Mouse (Mus musculus): Measurements from ENCODE around the gene Grin2b. TPM values are rescaled to one million over a fixed set of nuclear protein-coding genes. Genes with fewer than 3 reads are reported as not detected.
A peak's percentile ranks its signal among the peaks of the same experiment; 100 is the strongest.
"Not testable (repeated sequence)": the region's sequence is repeated elsewhere in the genome, so short reads cannot be mapped to it uniquely, and the experiment has no call there.

Gene Grin2b
- polyA plus RNA-seq, 1 experiment from 2014 or later, result 92.1 TPM

DNA sequence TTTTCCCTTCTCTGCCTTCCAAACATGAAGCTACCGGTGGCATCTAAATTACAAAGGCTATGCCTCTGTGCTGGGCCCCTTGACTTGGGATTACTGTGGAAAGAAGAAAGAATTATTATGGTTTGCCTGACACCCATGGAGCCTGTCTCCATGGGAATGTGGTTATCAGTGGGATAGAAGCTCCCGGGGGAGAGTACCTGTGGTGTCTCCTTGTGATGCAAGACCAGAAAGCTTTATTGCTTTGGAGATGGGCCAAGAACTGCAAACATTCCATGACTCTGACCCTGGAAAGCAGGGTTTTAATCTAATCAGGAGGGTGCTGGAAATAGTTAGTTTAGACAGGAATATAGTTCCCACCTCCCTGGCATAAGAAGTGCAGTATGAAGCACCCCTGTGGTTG lies 469.7 kb downstream of the Grin2b start:
- H3K4me3 ChIP-seq, result no peak overlapping the region
- H3K27ac ChIP-seq (replicated peaks), result no peak overlapping the region
- H3K9ac ChIP-seq (replicated peaks), result no peak overlapping the region
- WGBS, result 38% methylated on average over 2 of the region's 2 CpGs
- H3K4me1 ChIP-seq, result no peaks in the 10 kb centered on the region
- H3K9me3 ChIP-seq, result no peaks in the 10 kb centered on the region
- no peak for ATAC-seq (replicated peaks)
- no peaks in the 10 kb centered on the region for H3K36me3 ChIP-seq
- H3K4me2 ChIP-seq (replicated peaks), result no peak overlapping the region
- no peaks in the 10 kb centered on the region for H3K27me3 ChIP-seq

DNA sequence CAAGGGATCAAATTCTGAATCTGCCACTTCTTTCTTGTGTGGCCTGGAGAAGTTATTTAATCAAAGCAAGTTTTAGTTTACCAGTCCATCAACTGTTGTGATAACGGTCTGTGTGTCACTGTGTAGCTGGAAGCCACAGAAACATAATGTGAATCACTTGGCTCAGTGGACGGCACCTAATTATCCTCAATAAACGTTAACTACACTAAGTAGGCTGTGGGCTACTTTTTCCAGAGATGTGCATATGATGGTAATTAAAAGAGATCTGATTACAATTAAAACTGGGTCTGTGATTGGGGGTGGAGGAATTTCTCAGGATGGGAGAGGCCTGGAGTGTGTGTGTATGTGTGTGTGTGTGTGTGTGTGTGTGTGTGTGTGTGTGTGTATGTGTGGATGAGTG lies 471.9 kb downstream of the Grin2b start:
- Histone ChIP-seq H3K27ac (replicated peaks) (no peak overlapping the region), H3K4me1 (no peaks in the 10 kb centered on the region), H3K9me3 (no peaks in the 10 kb centered on the region), H3K9ac (replicated peaks) (no peak overlapping the region), H3K4me2 (replicated peaks) (no peak overlapping the region), H3K4me3 (no peak overlapping the region), H3K27me3 (no peaks in the 10 kb centered on the region), H3K36me3 (no peaks in the 10 kb centered on the region)
- ATAC-seq (replicated peaks), result no peak
- 43% methylated on average over 3 of the region's 3 CpGs for WGBS

DNA sequence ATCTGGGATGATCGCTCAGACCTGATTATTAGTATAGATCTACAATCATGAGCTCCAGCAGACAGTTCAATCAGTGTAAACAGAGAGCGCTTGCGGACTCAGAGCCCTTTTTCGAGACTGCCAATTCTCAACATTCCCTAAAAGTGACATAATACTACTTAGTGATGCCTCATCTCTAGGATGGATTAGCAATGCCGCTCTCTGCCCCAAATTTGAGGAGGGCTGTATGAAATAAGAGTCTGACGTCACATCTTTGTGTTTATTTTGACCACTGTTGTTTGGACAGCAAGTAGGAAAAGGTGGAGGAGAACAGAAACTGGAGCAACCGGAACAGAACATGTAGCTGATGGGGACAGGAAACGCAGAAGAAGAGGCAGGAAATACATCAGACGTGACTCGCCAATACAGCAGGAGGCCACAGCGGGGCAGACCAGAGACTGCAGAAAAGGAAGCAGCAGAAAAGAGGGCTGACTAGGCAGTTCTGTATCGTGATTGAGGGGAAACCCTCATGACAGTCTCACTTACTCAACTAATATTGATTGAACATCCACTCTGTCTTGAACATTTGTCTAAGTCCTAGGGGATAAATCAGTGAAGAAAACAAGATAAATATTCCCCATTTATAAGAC lies 472.5 kb downstream of the Grin2b start:
- Histone ChIP-seq H3K9ac (replicated peaks) (no peak overlapping the region), H3K4me3 (no peak overlapping the region)
- 85% methylated on average over 12 of the region's 12 CpGs for WGBS

DNA sequence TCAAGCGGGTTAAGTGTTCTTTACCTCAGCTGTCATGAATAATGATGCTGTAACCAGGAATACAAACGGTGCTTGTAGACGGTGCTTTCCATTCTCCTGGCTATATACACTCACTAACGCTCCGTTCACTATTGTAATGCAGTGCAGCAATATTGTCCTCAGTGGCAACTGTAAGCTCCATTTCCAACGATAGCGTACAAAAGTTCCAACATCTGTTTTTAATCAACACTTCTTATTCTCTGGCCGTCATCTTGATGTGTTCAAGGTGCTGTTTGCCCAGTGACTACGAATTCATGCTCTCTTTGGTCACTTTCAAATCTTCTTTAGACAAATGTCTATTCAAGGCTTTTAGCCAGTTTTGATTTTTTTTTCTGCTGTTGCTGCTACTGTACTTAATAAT lies 480.8 kb downstream of the Grin2b start:
- Histone ChIP-seq H3K4me2 (replicated peaks) (no peak overlapping the region), H3K4me1 (no peaks in the 10 kb centered on the region), H3K36me3 (no peaks in the 10 kb centered on the region), H3K9ac (replicated peaks) (no peak overlapping the region), H3K27ac (replicated peaks) (no peak overlapping the region), H3K9me3 (no peaks in the 10 kb centered on the region), H3K27me3 (no peaks in the 10 kb centered on the region), H3K4me3 (no peak overlapping the region)
- 68% methylated on average over 9 of the region's 9 CpGs for WGBS
- ATAC-seq (replicated peaks), result no peak

More for the DNA sequence above, 472.5 kb downstream of the Grin2b start:
- H3K27ac ChIP-seq (replicated peaks), result no peak overlapping the region
- no peaks in the 10 kb centered on the region for H3K27me3 ChIP-seq
- H3K36me3 ChIP-seq, result no peaks in the 10 kb centered on the region
- no peak overlapping the region for H3K4me2 ChIP-seq (replicated peaks)
- no peaks in the 10 kb centered on the region for H3K9me3 ChIP-seq
- H3K4me1 ChIP-seq, result no peaks in the 10 kb centered on the region
- no peak for ATAC-seq (replicated peaks)

DNA sequence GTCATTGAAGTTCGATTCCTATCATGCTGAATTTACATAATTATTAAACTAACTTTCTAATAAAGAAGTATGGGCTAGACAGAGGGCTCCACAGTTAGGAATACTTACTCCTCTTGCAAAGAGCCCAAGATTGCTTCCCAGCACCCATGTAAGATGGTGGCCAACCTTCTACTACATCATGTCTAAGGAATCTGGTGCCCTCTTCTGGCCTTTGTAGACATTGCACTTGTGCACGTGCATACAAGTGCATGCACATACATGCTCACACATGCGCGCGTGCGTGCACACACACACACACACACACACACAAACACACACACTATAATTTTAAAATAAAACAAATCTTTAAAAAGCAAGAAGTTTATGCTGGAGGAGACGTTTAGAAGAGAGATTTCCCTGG lies 481.8 kb downstream of the Grin2b start:
- Histone ChIP-seq H3K27me3 (no peaks in the 10 kb centered on the region), H3K36me3 (no peaks in the 10 kb centered on the region), H3K9ac (replicated peaks) (no peak overlapping the region), H3K4me1 (no peaks in the 10 kb centered on the region), H3K4me3 (no peak overlapping the region), H3K27ac (replicated peaks) (no peak overlapping the region), H3K9me3 (no peaks in the 10 kb centered on the region), H3K4me2 (replicated peaks) (no peak overlapping the region)
- ATAC-seq (replicated peaks), result no peak
- WGBS, result 91% methylated on average over 7 of the region's 7 CpGs

DNA sequence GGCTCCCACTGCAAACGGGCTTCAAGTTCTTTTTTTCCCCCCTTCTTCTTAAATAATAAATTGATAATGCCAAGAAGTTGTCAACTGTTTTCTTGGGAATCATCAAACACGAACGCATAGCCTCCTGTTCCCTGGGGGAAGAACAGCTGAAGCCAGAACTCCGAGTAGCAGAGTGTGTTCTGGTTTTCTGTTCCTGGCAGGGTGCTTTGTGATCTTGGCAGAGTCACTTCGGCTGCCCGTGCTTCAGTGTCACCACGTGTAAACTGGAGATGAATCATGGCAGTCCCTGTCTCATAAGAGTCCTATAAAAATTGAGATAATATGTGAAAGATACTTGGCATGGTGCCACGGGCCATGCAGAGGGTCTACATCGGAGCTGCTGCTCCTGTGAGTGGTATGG lies 485.4 kb downstream of the Grin2b start:
- Histone ChIP-seq H3K9ac (replicated peaks) (no peak overlapping the region), H3K27ac (replicated peaks) (peak overlapping the region; percentile 64), H3K4me2 (replicated peaks) (no peak overlapping the region), H3K9me3 (no peaks in the 10 kb centered on the region), H3K4me1 (no peaks in the 10 kb centered on the region), H3K4me3 (no peak overlapping the region), H3K36me3 (no peaks in the 10 kb centered on the region), H3K27me3 (no peaks in the 10 kb centered on the region)
- ATAC-seq (replicated peaks), result no peak; the same call in 1 of the 2 replicates
- 65% methylated on average over 9 of the region's 9 CpGs for WGBS

DNA sequence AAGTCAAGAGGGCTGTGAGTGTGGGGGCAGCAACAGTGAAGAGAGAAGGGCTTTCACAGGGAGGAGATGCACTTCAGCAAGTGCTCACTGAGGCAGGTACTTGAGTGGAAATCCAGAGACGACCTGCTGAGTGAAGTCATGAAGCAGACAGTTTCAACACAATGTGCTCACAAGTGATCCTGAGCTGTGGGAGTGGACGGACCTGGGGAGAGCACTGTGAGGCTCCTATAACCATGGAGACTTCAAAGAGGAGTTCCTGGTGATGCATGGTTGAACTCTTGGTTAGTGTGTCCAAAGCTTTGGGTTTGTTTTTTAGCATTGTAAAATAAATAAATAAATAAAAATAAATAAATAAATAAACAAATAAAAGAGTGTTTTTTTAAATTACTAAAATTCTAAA lies 489.1 kb downstream of the Grin2b start:
- Histone ChIP-seq H3K27me3 (no peaks in the 10 kb centered on the region), H3K4me2 (replicated peaks) (no peak overlapping the region), H3K4me1 (no peaks in the 10 kb centered on the region), H3K4me3 (no peak overlapping the region), H3K9me3 (no peaks in the 10 kb centered on the region), H3K9ac (replicated peaks) (no peak overlapping the region), H3K27ac (replicated peaks) (no peak overlapping the region), H3K36me3 (no peaks in the 10 kb centered on the region)
- no peak for ATAC-seq (replicated peaks)
- 65% methylated on average over 2 of the region's 2 CpGs for WGBS

DNA sequence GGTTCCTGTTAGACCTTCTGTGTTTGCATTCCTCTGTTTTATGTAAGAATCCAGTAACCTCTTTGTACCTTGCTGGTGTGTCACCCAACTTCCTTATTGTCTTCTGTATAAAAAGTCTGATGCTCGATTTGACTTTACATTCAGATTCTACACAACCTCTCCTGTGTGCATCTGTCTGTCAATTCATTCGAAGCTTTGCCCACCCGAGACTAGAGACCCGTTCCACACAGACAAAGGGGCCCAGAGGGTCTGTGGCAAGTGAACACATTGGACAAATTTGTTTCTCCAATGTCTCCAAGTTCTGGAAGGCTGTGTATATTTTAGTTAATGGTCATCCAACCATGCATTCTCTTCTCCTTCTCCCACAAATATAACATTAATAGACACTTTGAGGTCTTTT lies 491.9 kb downstream of the Grin2b start:
- 81% methylated on average over 4 of the region's 4 CpGs for WGBS

DNA sequence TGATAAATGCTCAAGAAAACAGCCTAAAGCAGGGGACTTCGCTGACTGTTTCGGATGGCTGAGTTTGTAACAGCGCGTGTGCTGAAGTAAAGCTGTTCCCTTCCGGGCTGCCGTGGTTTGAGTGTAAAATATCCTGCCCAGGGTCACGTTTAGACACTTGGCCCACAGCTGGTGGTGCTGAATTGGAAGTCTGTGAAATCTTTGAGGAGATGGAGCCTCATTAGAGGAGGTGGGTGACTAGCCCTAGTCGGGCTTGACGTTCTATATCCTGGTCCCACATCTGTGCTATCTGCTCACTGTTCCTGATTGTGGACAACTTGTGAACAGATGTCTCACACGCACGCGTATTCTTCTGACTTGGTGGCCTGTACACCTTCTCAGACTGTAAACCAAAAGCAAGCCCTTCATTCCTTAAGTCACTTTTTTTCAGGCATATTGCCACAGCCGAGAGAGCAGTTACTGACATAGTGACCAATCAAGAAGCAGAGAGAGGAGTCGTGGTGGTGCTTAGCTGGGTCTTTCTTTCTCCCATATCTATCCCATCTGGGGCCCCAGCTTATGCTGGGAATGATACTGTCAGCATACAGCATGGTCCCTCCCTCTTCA lies 493.1 kb downstream of the Grin2b start:
- Histone ChIP-seq H3K9me3 (no peaks in the 10 kb centered on the region), H3K4me1 (no peaks in the 10 kb centered on the region), H3K4me2 (replicated peaks) (no peak overlapping the region), H3K27me3 (no peaks in the 10 kb centered on the region), H3K4me3 (no peak overlapping the region), H3K36me3 (no peaks in the 10 kb centered on the region), H3K9ac (replicated peaks) (no peak overlapping the region), H3K27ac (replicated peaks) (no peak overlapping the region)
- 85% methylated on average over 14 of the region's 14 CpGs for WGBS
- ATAC-seq (replicated peaks), result no peak

More for the DNA sequence above, 491.9 kb downstream of the Grin2b start:
- H3K4me1 ChIP-seq; ATAC-seq (replicated peaks); H3K4me2 ChIP-seq (replicated peaks); H3K36me3 ChIP-seq; H3K9ac ChIP-seq (replicated peaks); H3K9me3 ChIP-seq; H3K27me3 ChIP-seq; H3K27ac ChIP-seq (replicated peaks); H3K4me3 ChIP-seq: not testable (repeated sequence)

DNA sequence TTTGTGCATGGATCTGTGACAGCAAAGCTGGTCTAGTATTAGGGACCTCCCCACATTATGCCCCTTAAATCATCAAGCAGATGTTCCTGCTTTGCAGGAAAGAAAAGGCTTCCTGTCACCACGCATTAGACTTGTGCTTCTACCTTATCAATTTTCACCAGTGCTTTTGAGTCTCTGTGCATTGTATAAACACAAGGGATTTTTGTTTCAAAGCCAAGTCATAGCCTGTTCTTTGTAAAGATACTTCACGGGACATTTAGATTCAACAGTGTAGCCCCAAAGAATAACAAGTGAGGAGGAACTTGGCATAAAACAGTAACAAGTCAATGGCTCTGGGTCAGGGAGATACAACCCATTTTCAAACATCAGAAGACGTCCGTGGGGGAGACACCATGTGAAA lies 498.9 kb downstream of the Grin2b start:
- Histone ChIP-seq H3K4me1 (no peaks in the 10 kb centered on the region), H3K36me3 (no peaks in the 10 kb centered on the region), H3K9me3 (no peaks in the 10 kb centered on the region), H3K27ac (replicated peaks) (no peak overlapping the region), H3K9ac (replicated peaks) (no peak overlapping the region), H3K4me3 (no peak overlapping the region), H3K4me2 (replicated peaks) (no peak overlapping the region), H3K27me3 (no peaks in the 10 kb centered on the region)
- 64% methylated on average over 4 of the region's 4 CpGs for WGBS
- ATAC-seq (replicated peaks), result no peak

DNA sequence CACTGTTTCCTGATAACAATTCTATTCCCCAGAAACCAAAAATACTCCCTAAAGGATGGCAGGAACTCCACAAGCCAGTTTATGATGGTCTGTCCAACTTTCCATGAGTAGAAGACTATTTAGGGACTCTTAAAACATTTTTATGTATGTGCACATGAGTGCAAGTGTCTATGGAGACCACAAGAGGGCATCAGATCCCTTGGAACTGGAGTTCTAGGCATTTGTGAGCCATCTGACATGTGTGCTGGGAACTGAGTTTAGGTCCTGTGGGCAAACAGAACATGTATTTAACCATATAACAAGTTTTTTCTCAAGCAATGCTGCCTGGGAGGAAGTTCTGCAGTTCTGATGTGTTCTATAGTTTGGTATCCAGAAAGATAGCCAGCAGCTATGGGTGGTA lies 501.3 kb downstream of the Grin2b start:
- ATAC-seq (replicated peaks), result no peak
- no peaks in the 10 kb centered on the region for H3K4me1 ChIP-seq
- H3K9me3 ChIP-seq, result no peaks in the 10 kb centered on the region
- H3K36me3 ChIP-seq, result no peaks in the 10 kb centered on the region
- H3K4me2 ChIP-seq (replicated peaks), result no peak overlapping the region
- H3K9ac ChIP-seq (replicated peaks), result no peak overlapping the region
- H3K27ac ChIP-seq (replicated peaks), result no peak overlapping the region
- H3K4me3 ChIP-seq, result no peak overlapping the region
- H3K27me3 ChIP-seq, result no peaks in the 10 kb centered on the region

Measured in forebrain, embryonic 15.5 days (tissue).